Mouse (Mus musculus) cerebellum, postnatal 10 days (tissue): ENCODE measurements around the gene Chst2.

Source experiments
- DNase-seq, 2 experiments: peaks; one replicate each; pipeline ENCODE4 v3.0.0; 2021; ENCODE audit warnings: mixed read lengths in 2 of 2

Gene Chst2

GRCm38 (mm10) chr9:95353829-95354391, 52.6 kb downstream of the Chst2 start:
- DNase-seq = no peak

- DNase-seq = no peak
Observed at GRCm38 (mm10) chr9:95351968-95352367, 54.6 kb downstream of the Chst2 start.

- no peak for DNase-seq
Observed at GRCm38 (mm10) chr9:95350550-95350949, 56.0 kb downstream of the Chst2 start.
